Mouse (Mus musculus): ENCODE measurements around the gene Tcf23. TPM values are rescaled to one million over a fixed set of nuclear protein-coding genes. Genes with fewer than 3 reads are reported as not detected.
A peak's percentile ranks its signal among the peaks of the same experiment; 100 is the strongest.

The Tcf23 gene
- polyA plus RNA-seq (2015; fragmentation: Nextera tagmentation; extraction: Ambion mirVana), result 0.21 and 0.40 TPM in 2 replicates

- Histone ChIP-seq H3K4me1 (replicated peaks; ENCODE audit: control insufficient read depth, insufficient read depth, low read length) (no peaks in the 10 kb centered on the region; the same call in 1 of the 2 replicates), H3K4me2 (ENCODE audit: low read depth, low read length) (no peak within 1 kb of the TSS), H3K4me3 (ENCODE audit: low read length) (no peak within 1 kb of the TSS), H3K27me3 (ENCODE audit: control insufficient read depth, insufficient read depth, low read depth, low read length) (no peaks in the 10 kb centered on the region), H3K9ac (ENCODE audit: low read length) (no peak within 1 kb of the TSS), H3K36me3 (ENCODE audit: control insufficient read depth, insufficient read depth, low read length) (no peaks in the 10 kb centered on the region), H3K27ac (ENCODE audit: low read length) (no peak within 1 kb of the TSS), H3K9me3 (ENCODE audit: control insufficient read depth, low read length) (no peaks in the 10 kb centered on the region)
- WGBS, result 58% methylated on average over 8 of the region's 8 CpGs
- peak; percentile 54; the same call in 1 of the 2 replicates for ATAC-seq (ENCODE audit: low read depth)
Observed at GRCm38 (mm10) chr5:30968416-30968815, at the start of gene Tcf23. Tcf23 (plus strand) TSS chr5:30968662.

- WGBS, result 80% methylated on average over 8 of the region's 8 CpGs
- Histone ChIP-seq H3K4me2 (ENCODE audit: low read depth, low read length) (no peak overlapping the region), H3K36me3 (ENCODE audit: control insufficient read depth, insufficient read depth, low read length) (peaks cover 10% of the 10 kb centered on the region), H3K9me3 (ENCODE audit: control insufficient read depth, low read length) (no peaks in the 10 kb centered on the region), H3K4me1 (replicated peaks; ENCODE audit: control insufficient read depth, insufficient read depth, low read length) (peaks cover 29% of the 10 kb centered on the region), H3K9ac (ENCODE audit: low read length) (no peak overlapping the region), H3K4me3 (ENCODE audit: low read length) (no peak overlapping the region), H3K27ac (ENCODE audit: low read length) (no peak overlapping the region), H3K27me3 (ENCODE audit: control insufficient read depth, insufficient read depth, low read depth, low read length) (no peaks in the 10 kb centered on the region; the same call in 1 of the 2 replicates)
- no peak for ATAC-seq (ENCODE audit: low read depth)
Observed at GRCm38 (mm10) chr5:30918691-30919090, 49.8 kb upstream of the Tcf23 start.

GRCm38 (mm10) chr5:30919831-30920614, 48.4 kb upstream of the Tcf23 start:
- WGBS, result 55% methylated on average over 11 of the region's 11 CpGs
- Histone ChIP-seq H3K27ac (ENCODE audit: low read length) (no peak overlapping the region), H3K4me2 (ENCODE audit: low read depth, low read length) (peak overlapping the region; percentile 65), H3K36me3 (ENCODE audit: control insufficient read depth, insufficient read depth, low read length) (peaks cover 10% of the 10 kb centered on the region), H3K9ac (ENCODE audit: low read length) (no peak overlapping the region), H3K27me3 (ENCODE audit: control insufficient read depth, insufficient read depth, low read depth, low read length) (no peaks in the 10 kb centered on the region; the same call in 1 of the 2 replicates), H3K4me1 (replicated peaks; ENCODE audit: control insufficient read depth, insufficient read depth, low read length) (peaks cover 29% of the 10 kb centered on the region), H3K9me3 (ENCODE audit: control insufficient read depth, low read length) (no peaks in the 10 kb centered on the region), H3K4me3 (ENCODE audit: low read length) (no peak overlapping the region)
- ATAC-seq (ENCODE audit: low read depth), result no peak

GRCm38 (mm10) chr5:30920621-30921020, 47.8 kb upstream of the Tcf23 start:
- H3K9ac ChIP-seq (ENCODE audit: low read length), result no peak overlapping the region
- 55% methylated on average over 19 of the region's 19 CpGs for WGBS
- H3K27me3 ChIP-seq (ENCODE audit: control insufficient read depth, insufficient read depth, low read depth, low read length), result no peaks in the 10 kb centered on the region; the same call in 1 of the 2 replicates
- no peak overlapping the region for H3K27ac ChIP-seq (ENCODE audit: low read length)
- no peak for ATAC-seq (ENCODE audit: low read depth)
- peak overlapping the region; percentile 65 for H3K4me2 ChIP-seq (ENCODE audit: low read depth, low read length)
- peaks cover 10% of the 10 kb centered on the region for H3K36me3 ChIP-seq (ENCODE audit: control insufficient read depth, insufficient read depth, low read length)
- peaks cover 26% of the 10 kb centered on the region for H3K4me1 ChIP-seq (replicated peaks; ENCODE audit: control insufficient read depth, insufficient read depth, low read length)
- no peaks in the 10 kb centered on the region for H3K9me3 ChIP-seq (ENCODE audit: control insufficient read depth, low read length)
- peak overlapping the region; percentile 56 for H3K4me3 ChIP-seq (ENCODE audit: low read length)

GRCm38 (mm10) chr5:30921256-30922033, 47.0 kb upstream of the Tcf23 start, which contains the start of gene Khk:
Khk (plus strand) TSS chr5:30921431.
- H3K9me3 ChIP-seq (ENCODE audit: control insufficient read depth, low read length), result no peaks in the 10 kb centered on the region
- H3K27ac ChIP-seq (ENCODE audit: low read length), result peak within 1 kb of the TSS; percentile 80
- peak within 1 kb of the TSS; percentile 56 for H3K4me3 ChIP-seq (ENCODE audit: low read length)
- peak; percentile 84 for ATAC-seq (ENCODE audit: low read depth)
- no peaks in the 10 kb centered on the region; the same call in 1 of the 2 replicates for H3K27me3 ChIP-seq (ENCODE audit: control insufficient read depth, insufficient read depth, low read depth, low read length)
- under 1% methylated on average over 36 of the region's 40 CpGs for WGBS
- peak within 1 kb of the TSS; percentile 65 for H3K4me2 ChIP-seq (ENCODE audit: low read depth, low read length)
- H3K36me3 ChIP-seq (ENCODE audit: control insufficient read depth, insufficient read depth, low read length), result peaks cover 10% of the 10 kb centered on the region
- peaks cover 23% of the 10 kb centered on the region for H3K4me1 ChIP-seq (replicated peaks; ENCODE audit: control insufficient read depth, insufficient read depth, low read length)
- H3K9ac ChIP-seq (ENCODE audit: low read length), result peak within 1 kb of the TSS; percentile 70

GRCm38 (mm10) chr5:30922581-30923041, 45.9 kb upstream of the Tcf23 start:
- Histone ChIP-seq H3K27me3 (ENCODE audit: control insufficient read depth, insufficient read depth, low read depth, low read length) (no peaks in the 10 kb centered on the region; the same call in 1 of the 2 replicates), H3K4me2 (ENCODE audit: low read depth, low read length) (peak overlapping the region; percentile 65; the same call in 1 of the 2 replicates), H3K4me3 (ENCODE audit: low read length) (no peak overlapping the region), H3K27ac (ENCODE audit: low read length) (no peak overlapping the region), H3K36me3 (ENCODE audit: control insufficient read depth, insufficient read depth, low read length) (peaks cover 4% of the 10 kb centered on the region; the same call in 1 of the 2 replicates), H3K4me1 (replicated peaks; ENCODE audit: control insufficient read depth, insufficient read depth, low read length) (peaks cover 22% of the 10 kb centered on the region), H3K9ac (ENCODE audit: low read length) (no peak overlapping the region), H3K9me3 (ENCODE audit: control insufficient read depth, low read length) (no peaks in the 10 kb centered on the region)
- no peak for ATAC-seq (ENCODE audit: low read depth)
- 34% methylated on average over 10 of the region's 10 CpGs for WGBS

- no peak overlapping the region for H3K4me3 ChIP-seq (ENCODE audit: low read length)
- H3K36me3 ChIP-seq (ENCODE audit: control insufficient read depth, insufficient read depth, low read length), result peaks cover 4% of the 10 kb centered on the region; the same call in 1 of the 2 replicates
- 63% methylated on average over 6 of the region's 6 CpGs for WGBS
- H3K9ac ChIP-seq (ENCODE audit: low read length), result no peak overlapping the region
- no peak for ATAC-seq (ENCODE audit: low read depth)
- H3K27ac ChIP-seq (ENCODE audit: low read length), result no peak overlapping the region
- H3K4me1 ChIP-seq (replicated peaks; ENCODE audit: control insufficient read depth, insufficient read depth, low read length), result peaks cover 22% of the 10 kb centered on the region
- no peaks in the 10 kb centered on the region for H3K9me3 ChIP-seq (ENCODE audit: control insufficient read depth, low read length)
- H3K4me2 ChIP-seq (ENCODE audit: low read depth, low read length), result no peak overlapping the region
- H3K27me3 ChIP-seq (ENCODE audit: control insufficient read depth, insufficient read depth, low read depth, low read length), result no peaks in the 10 kb centered on the region; the same call in 1 of the 2 replicates
Observed at GRCm38 (mm10) chr5:30923119-30923518, 45.3 kb upstream of the Tcf23 start.

GRCm38 (mm10) chr5:30924614-30925013, 43.8 kb upstream of the Tcf23 start:
- 72% methylated on average over 8 of the region's 8 CpGs for WGBS
- ATAC-seq (ENCODE audit: low read depth), result no peak
- no peak overlapping the region for H3K9ac ChIP-seq (ENCODE audit: low read length)
- no peak overlapping the region for H3K27ac ChIP-seq (ENCODE audit: low read length)
- H3K9me3 ChIP-seq (ENCODE audit: control insufficient read depth, low read length), result no peaks in the 10 kb centered on the region
- H3K36me3 ChIP-seq (ENCODE audit: control insufficient read depth, insufficient read depth, low read length), result no peaks in the 10 kb centered on the region
- H3K27me3 ChIP-seq (ENCODE audit: control insufficient read depth, insufficient read depth, low read depth, low read length), result no peaks in the 10 kb centered on the region; the same call in 1 of the 2 replicates
- no peak overlapping the region for H3K4me3 ChIP-seq (ENCODE audit: low read length)
- H3K4me1 ChIP-seq (replicated peaks; ENCODE audit: control insufficient read depth, insufficient read depth, low read length), result peaks cover 22% of the 10 kb centered on the region
- H3K4me2 ChIP-seq (ENCODE audit: low read depth, low read length), result no peak overlapping the region

- H3K4me1 ChIP-seq (replicated peaks; ENCODE audit: control insufficient read depth, insufficient read depth, low read length), result peaks cover 20% of the 10 kb centered on the region
- H3K9me3 ChIP-seq (ENCODE audit: control insufficient read depth, low read length), result no peaks in the 10 kb centered on the region
- H3K4me3 ChIP-seq (ENCODE audit: low read length), result no peak overlapping the region
- H3K36me3 ChIP-seq (ENCODE audit: control insufficient read depth, insufficient read depth, low read length), result no peaks in the 10 kb centered on the region
- 89% methylated on average over 5 of the region's 5 CpGs for WGBS
- no peak overlapping the region for H3K9ac ChIP-seq (ENCODE audit: low read length)
- no peak overlapping the region for H3K27ac ChIP-seq (ENCODE audit: low read length)
- no peak for ATAC-seq (ENCODE audit: low read depth)
- H3K4me2 ChIP-seq (ENCODE audit: low read depth, low read length), result no peak overlapping the region
- no peaks in the 10 kb centered on the region; the same call in 1 of the 2 replicates for H3K27me3 ChIP-seq (ENCODE audit: control insufficient read depth, insufficient read depth, low read depth, low read length)
Observed at GRCm38 (mm10) chr5:30925217-30925616, 43.2 kb upstream of the Tcf23 start.

Measured in lung, embryonic 16.5 days (tissue).